Mouse (Mus musculus) retina, postnatal 7 days (tissue): ENCODE measurements around the gene Col11a2.

Experiments used
- DNase-seq: peaks from one replicate; pipeline ENCODE4 v3.0.0-alpha.2; 2012; ENCODE audit warnings: low read depth, low spot score

The Col11a2 gene

GRCm38 (mm10) chr17:34026221-34026620, 13.0 kb upstream of the Col11a2 start:
- no peak for DNase-seq

GRCm38 (mm10) chr17:34026917-34027655, 12.2 kb upstream of the Col11a2 start:
- no peak for DNase-seq

GRCm38 (mm10) chr17:34027656-34028223, 11.5 kb upstream of the Col11a2 start, which contains the start of gene H2-Ke6:
H2-Ke6 (minus strand) TSS chr17:34028060.
- DNase-seq, result peak; percentile 80

DNA sequence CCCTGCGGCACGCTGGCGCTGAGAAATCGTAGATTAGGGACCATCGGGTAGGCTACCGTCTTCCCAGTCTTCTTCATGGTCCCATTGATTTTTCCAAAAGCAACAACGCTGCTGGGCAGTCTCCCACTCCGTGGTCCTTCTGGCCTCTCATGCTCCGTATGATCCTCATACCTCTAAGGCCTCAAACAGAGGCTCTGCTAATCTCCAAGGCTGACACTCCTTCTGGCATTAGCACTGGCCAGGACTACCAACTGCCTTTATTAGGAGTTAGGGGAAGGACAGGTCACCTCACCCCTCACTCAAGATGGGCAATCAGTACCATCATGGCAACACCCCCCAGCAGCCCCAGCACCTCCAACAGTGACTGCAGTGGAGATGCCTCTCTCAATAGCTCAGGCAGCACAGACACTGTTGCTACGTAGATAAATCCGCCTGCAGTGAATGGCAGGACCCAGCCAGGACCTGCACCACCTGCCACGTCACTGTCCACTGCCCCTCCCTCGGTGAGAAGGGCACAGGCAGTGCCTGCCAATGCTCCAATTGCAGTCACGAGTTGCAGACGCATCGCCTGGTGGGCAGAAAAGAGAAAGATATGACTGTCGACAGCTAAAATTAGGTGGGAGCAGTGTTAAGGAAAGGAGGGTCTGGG, 10.6 kb upstream of the Col11a2 start:
- no peak for DNase-seq

DNA sequence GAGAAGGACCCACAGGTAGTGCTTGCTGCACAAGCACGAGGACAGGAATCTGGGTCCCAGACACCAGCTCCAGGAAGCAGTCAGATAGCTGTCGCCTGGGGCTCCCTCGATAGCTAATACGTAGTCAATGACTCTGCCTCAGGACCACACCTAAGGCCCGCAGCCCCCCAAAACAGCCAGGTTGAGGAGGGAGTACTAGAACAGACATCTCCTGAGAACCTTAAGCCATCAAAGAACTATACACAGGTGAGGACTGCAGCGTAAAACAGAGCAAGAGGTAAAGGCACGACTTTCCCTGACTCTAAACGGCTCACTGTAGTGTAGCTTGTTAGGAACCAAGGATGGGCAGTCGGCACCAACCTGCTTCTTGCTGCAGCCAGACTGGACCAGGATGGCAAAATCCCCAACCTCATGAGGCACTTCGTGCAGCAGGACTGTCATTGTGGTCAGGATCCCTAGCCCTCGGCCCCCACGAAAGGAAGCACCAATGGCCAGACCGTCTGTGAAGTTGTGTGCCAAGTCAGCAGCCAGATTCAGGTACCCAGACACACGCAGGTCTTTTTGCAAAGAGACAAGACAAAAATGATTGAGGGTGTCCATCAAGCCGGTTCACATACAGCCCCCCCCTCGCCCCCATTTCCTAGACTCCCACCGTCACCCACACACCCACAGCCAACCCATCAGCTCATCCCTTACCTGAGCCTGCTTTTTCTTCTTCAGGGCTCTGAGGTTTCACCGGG, 9.9 kb upstream of the Col11a2 start:
- DNase-seq, result no peak

DNA sequence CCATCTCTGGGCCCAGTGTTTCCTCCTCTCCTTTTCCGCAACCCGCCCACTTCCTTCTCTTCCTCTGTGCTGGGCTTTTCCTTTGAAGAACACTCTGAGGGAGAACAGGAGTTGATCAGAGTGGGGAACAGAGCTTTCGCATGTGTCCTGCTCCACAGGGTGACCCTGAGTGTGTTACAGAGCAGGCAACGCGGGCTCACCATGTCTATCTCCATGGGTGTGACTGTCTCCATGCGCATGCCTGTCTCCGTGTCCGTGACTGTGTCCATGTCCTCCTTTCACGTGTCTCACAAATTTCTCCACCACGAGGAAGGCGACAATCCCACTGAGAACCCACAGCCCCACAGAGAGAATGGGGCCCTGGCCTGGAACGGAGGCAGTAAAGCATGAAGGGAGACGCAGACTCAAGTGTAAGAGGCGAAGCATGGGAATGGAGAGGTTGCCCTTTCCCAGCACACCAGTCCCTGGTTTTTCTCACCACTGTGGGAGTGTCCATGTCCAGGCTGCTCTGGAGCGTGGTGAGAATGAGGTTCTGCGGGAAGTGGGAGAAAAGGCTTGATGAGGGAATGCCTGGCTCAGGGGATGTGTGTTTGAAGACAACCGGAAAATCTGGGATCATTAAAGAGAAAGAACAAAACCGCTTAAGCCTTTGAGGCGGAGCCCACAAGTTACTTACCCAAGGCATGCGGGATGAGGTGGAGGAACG, 9.2 kb upstream of the Col11a2 start:
- DNase-seq, result no peak

DNA sequence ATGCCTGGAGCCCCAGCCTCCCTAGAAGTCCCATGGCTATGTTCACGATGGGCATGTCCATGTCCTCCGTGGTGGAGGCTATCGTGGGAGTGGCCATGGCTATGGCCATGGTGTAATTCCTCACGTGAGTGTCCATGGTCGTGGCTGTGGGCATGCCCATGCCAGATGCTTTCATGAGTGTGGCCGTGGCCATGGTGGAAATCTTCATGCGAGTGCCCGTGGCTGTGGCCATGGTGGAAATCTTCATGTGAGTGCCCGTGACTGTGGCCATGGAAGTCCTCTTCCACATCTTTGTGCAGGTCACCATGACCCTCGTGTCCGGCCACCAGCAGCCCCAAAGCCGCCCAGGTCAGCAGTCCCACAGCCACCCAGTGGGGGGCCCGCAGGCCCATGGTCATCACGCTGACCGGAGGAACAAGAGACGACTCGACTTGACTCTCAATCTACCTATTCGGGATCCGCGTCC, 8.3 kb upstream of the Col11a2 start:
- no peak for DNase-seq

GRCm38 (mm10) chr17:34031465-34032173, 7.6 kb upstream of the Col11a2 start, which contains the start of the genes Slc39a7 and Rxrb:
Slc39a7 (minus strand) TSS chr17:34031682.
Rxrb (plus strand) TSS chr17:34031812.
- peak; percentile 99 for DNase-seq

GRCm38 (mm10) chr17:34032174-34032632, 7.0 kb upstream of the Col11a2 start:
- peak; percentile 45 for DNase-seq

DNA sequence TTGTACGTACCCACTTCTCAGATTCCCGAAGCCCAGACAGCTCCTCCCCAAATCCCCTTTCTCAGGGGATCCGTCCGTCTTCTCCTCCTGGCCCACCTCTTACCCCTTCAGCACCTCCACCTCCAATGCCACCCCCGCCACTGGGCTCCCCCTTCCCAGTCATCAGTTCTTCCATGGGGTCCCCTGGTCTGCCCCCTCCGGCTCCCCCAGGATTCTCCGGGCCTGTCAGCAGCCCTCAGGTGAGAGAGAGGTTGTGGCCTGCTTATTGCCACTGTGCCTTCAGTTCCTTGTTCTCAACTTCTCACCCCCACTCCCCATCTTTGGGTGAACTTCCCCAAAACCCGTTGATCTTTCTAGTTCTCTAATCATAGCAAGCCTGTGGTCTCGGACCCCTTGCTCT, 6.4 kb upstream of the Col11a2 start:
- DNase-seq, result no peak

DNA sequence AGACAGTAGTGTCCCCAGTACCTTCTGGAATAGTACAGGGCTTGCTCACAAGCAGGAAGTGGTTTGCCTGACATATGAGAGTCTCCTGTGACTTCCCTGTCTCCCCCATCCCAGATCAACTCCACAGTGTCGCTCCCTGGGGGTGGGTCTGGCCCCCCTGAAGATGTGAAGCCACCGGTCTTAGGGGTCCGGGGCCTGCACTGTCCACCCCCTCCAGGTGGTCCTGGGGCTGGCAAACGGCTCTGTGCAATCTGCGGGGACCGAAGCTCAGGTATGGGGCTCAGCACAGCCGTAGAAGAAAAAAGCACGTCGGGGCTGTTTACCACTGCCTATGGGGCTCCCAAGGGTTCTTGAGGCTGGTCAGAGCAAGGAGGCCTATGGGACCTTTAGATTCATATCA, 5.8 kb upstream of the Col11a2 start:
- no peak for DNase-seq

- DNase-seq, result peak; percentile 53
Observed at GRCm38 (mm10) chr17:34034064-34034463, 5.2 kb upstream of the Col11a2 start.

GRCm38 (mm10) chr17:34035517-34035916, 3.7 kb upstream of the Col11a2 start:
- DNase-seq, result no peak

- DNase-seq, result no peak
Observed at GRCm38 (mm10) chr17:34036647-34037046, 2.6 kb upstream of the Col11a2 start.

GRCm38 (mm10) chr17:34037241-34037640, 2.0 kb upstream of the Col11a2 start:
- DNase-seq, result no peak

GRCm38 (mm10) chr17:34038440-34038839, 797 bp upstream of the Col11a2 start:
- no peak for DNase-seq

DNA sequence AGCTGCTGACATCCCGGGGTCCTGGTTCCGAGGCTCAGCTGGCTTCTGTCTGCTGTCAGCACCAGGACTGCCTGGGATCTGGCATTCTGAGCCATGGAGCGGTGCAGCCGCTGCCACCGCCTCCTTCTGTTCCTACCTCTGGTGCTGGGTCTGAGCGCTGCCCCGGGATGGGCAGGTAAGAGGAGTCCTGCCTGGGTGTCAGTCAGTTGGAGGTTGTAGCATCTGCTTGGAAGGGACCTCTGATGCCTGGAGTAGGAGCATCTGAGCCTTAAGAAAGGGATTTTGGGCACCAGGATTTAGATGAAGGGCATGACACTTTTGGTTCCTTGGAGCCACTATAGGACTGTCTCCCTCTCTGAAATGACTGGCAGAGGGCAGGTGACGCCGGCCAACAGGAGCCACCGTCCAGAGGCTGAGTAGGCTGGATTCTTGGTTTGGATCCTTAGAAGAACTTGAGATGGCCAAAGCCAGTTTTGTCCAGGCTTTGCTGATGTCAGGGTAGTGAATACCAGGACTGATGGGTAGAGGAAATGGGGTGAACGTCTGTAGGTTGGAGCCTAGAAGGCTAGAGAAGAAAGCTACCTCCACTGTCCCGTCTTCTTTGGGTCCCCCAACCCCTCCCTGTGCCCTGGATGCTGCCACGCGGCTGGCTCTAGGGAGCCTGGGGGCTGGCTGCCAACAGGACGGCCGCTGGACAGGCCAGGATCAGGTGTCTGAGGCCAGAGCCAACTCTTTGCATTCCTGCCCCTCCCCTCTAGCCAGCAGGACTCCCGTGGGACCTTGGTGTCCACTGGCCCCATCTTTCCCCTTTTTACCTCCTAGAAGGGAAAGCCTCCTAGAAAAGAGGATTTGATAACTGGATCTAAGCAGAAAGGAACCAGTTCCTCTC, 569 bp downstream of the Col11a2 start:
- DNase-seq, result no peak

DNA sequence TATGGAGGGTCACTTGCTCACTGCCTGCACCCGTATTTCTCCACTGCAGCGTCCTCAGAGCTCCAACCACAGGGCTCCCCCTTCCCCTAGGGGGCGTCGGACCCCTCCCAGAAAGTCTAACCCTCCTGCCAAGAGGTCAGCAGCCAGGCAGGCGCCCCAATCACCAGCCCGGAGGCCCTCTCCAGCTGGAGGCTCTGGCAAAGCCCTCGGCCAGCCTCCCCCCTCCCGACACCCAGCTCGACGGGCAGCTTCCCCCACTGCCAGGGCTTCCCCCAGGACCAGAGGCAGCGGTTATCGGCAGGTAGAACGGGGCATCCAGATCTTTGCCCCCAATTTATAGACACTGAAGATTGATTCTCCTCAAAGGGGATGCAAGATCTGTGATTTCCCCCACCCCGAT, 6.7 kb downstream of the Col11a2 start:
- DNase-seq, result no peak

DNA sequence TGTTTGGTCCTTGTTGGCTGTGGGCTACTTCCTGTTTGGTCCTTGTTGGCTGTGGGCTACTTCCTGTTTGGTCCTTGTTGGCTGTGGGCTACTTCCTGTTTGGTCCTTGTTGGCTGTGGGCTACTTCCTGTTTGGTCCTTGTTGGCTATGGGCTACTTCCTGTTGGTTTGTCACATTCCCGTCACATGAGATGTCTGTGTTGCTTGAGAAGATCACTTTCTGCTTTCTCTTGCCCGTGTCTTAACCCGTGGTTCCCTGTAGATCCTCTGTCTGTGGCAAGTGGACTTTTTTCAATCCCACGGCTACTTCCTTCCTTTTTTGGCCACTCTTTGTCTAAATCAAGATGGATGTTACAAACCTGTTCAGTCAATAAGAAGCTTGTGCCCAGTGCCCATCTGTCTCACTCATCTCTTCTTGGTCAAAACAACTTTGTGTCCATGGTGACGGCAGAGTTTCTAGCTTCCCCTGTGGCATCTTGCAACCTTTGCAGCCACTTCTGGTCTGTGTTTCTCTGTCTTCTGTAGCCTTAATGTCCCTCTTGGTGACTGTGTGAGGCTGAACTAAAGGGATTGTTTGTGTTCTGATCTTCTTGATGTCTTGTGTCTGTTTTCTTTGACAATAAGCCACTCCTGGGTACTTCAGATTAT, 8.3 kb downstream of the Col11a2 start:
- DNase-seq, result no peak
